Mouse (Mus musculus) liver, postnatal 0 days (tissue): Measurements from ENCODE around the gene Mrpl22. TPM values are rescaled to one million over a fixed set of nuclear protein-coding genes. Genes with fewer than 3 reads are reported as not detected.

Experiments used
- ATAC-seq: fragments of 200-750 bp; cut with Nextera tagmentation; 2 replicates; pipeline ENCODE4 v1.8.0; 2017; ENCODE audit warnings: mild to moderate bottlenecking, moderate library complexity
- DNase-seq: peaks from one replicate; pipeline ENCODE4 v3.0.0-alpha.2; 2016
- H3K27ac ChIP-seq: fragments of 300-500 bp; sonication (generic); 2 replicates; pipeline ENCODE4 v1.5.1; 2014; ENCODE audit warnings: antibody characterized with exemption, moderate library complexity, mild to moderate bottlenecking, low read depth
- H3K27me3 ChIP-seq: fragments of 300-500 bp; sonication (generic); 2 replicates; pipeline ENCODE4 v1.6.1; 2014; ENCODE audit warnings: low read length, control low read depth, mixed read lengths; ENCODE audit not compliant: insufficient read depth
- H3K36me3 ChIP-seq: fragments of 300-500 bp; sonication (generic); replicated peaks from 2 replicates; pipeline ENCODE4 v1.6.1; 2014; ENCODE audit warnings: mild to moderate bottlenecking, control low read depth, low read length, moderate library complexity, mixed read lengths; ENCODE audit not compliant: insufficient read depth
- H3K4me1 ChIP-seq: fragments of 300-500 bp; sonication (generic); 2 replicates; pipeline ENCODE4 v1.6.1; 2014; ENCODE audit warnings: antibody characterized with exemption, mild to moderate bottlenecking, control low read depth; ENCODE audit not compliant: insufficient read depth
- H3K4me2 ChIP-seq: fragments of 300-500 bp; sonication (generic); 2 replicates; pipeline ENCODE4 v1.6.1; 2014; ENCODE audit warnings: low read depth, mild to moderate bottlenecking, low read length, moderate library complexity, mixed read lengths
- H3K4me3 ChIP-seq: fragments of 300-500 bp; sonication (generic); 2 replicates; pipeline ENCODE4 v1.5.1; 2014; ENCODE audit warnings: low read depth, low read length
- H3K9ac ChIP-seq: fragments of 300-500 bp; sonication (generic); replicated peaks from 2 replicates; pipeline ENCODE4 v1.6.1; 2014; ENCODE audit warnings: mild to moderate bottlenecking, moderate library complexity
- H3K9me3 ChIP-seq: fragments of 300-500 bp; sonication (generic); 2 replicates; pipeline ENCODE4 v1.6.1; 2016; ENCODE audit warnings: mild to moderate bottlenecking, control low read depth, low read length, mixed read lengths
- CTCF ChIP-seq: sonication (generic); IDR thresholded peaks from 2 replicates; pipeline ENCODE4 v1.5.1; 2016; ENCODE audit warnings: antibody characterized with exemption, low read depth
- EP300 ChIP-seq: IDR thresholded peaks from 2 replicates; pipeline ENCODE4 v1.6.1; 2016; ENCODE audit warnings: antibody characterized with exemption, low read depth, mild to moderate bottlenecking
- WGBS: fragments of 180-500 bp; shearing (Covaris S2); extraction: QIAGEN DNeasy Blood & Tissue Kit; methylation state at CpG from one replicate; pipeline ENCODE4 v1.1.7; 2014; ENCODE audit not compliant: insufficient replicate concordance; 5-methylcytosine and 5-hydroxymethylcytosine counted together
- polyA plus RNA-seq: library from polyadenylated mRNA; unstranded; fragments of >200 nt; fragmentation: Nextera tagmentation; extraction: Ambion mirVana; gene quantifications from 2 replicates; pipeline ENCODE4 v1.2.1, GENCODE M21; 2015

Mrpl22 gene
- polyA plus RNA-seq, 1 experiment from 2014 or later = 87.9 TPM

DNA sequence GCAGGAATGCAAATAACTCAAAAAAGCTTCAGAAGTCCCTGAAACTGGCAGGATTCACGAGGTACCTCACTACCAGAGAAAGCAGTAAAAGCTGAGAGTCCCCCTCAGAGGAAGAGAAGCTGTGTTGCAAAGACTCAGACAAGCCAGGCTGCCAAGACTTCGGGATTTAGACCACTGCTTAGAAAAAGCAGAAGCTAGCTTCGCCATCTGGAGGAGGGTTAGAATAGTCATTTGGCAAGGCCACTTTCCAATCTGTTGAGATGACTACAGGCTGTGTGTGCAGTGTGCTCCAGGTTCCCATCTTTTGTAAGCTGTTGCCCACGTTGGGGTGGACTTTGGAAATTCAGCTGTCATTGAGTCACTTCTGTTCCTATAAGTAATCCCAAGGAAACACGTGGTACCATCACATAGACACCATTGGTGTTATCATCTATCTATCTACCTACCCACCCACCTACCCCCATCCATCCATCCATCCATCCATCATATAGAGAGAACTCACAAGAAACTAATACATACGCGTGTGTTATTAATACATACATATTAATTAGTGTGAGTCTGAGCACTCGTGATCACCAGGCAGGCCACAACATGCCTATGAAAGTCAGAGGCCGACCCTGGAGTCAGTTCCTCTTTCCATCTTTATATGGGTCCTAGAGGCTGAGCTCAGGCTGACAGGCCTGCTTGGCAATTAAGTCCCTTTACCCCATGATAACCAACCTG is 27.6 kb upstream of the Mrpl22 start:
- Histone ChIP-seq H3K36me3 (peaks cover 70% of the 10 kb centered on the region), H3K27ac (no peak overlapping the region), H3K27me3 (no peaks in the 10 kb centered on the region), H3K9me3 (no peaks in the 10 kb centered on the region), H3K4me2 (no peak overlapping the region), H3K4me1 (no peaks in the 10 kb centered on the region), H3K4me3 (no peak overlapping the region), H3K9ac (no peak overlapping the region)
- DNase-seq (no peak), ATAC-seq (no peak)
- TF ChIP-seq EP300 = no peak
- TF ChIP-seq CTCF = no peak
- 72% methylated on average over 9 of the region's 9 CpGs for WGBS

DNA sequence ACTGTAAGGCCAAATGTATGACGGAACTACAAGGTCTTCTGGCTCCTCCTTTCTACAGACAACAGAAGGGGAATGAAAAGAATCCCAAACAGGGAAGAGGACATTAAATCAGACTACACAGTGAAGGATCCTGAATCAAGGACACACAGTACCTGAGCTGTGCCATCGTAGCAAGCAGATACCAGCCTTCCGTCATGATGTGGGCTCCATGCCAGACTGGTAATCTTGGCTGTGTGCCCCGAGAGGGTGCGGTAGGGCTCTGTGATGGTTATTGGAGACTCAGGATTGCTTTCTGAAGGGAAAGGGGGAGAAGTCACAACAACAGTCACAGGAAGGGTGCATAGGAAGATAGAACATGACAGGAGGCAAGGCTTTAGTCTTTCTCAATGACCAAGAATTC is 25.2 kb upstream of the Mrpl22 start:
- Histone ChIP-seq H3K9me3 (no peaks in the 10 kb centered on the region), H3K4me1 (no peaks in the 10 kb centered on the region), H3K27ac (no peak overlapping the region), H3K9ac (no peak overlapping the region), H3K27me3 (no peaks in the 10 kb centered on the region), H3K4me3 (no peak overlapping the region), H3K36me3 (peaks cover 74% of the 10 kb centered on the region), H3K4me2 (no peak overlapping the region)
- WGBS = 74% methylated on average over 5 of the region's 5 CpGs
- peak; percentile 40 for DNase-seq
- no peak for ATAC-seq
- no peak for TF ChIP-seq EP300
- no peak for TF ChIP-seq CTCF

DNA sequence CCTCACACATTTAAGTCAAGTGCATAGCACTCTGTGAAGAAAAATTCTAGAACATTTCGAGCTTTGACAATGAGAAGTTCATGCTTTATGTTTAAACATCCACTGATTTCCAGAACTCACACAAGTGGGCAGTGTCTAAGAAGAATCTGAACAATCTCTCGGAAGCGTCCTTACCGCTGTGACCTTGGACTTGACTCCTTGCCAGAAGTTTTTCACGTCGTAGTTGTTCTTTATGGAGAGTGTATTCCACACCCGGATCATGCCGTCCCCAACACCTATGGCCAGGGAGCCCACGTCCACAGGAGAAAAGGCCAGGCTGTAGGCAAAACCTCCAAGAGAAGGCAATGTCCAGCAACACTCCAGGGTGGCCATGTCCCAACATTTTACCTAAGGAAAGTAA is 16.0 kb upstream of the Mrpl22 start:
- peaks cover 54% of the 10 kb centered on the region for H3K36me3 ChIP-seq
- no peaks in the 10 kb centered on the region for H3K9me3 ChIP-seq
- H3K27ac ChIP-seq = no peak overlapping the region
- no peak overlapping the region for H3K4me2 ChIP-seq
- no peaks in the 10 kb centered on the region for H3K4me1 ChIP-seq
- H3K27me3 ChIP-seq = no peaks in the 10 kb centered on the region
- no peak for ATAC-seq
- H3K9ac ChIP-seq = no peak overlapping the region
- no peak overlapping the region for H3K4me3 ChIP-seq
- 89% methylated on average over 9 of the region's 9 CpGs for WGBS
- no peak for TF ChIP-seq CTCF
- TF ChIP-seq EP300 = no peak
- DNase-seq = no peak

DNA sequence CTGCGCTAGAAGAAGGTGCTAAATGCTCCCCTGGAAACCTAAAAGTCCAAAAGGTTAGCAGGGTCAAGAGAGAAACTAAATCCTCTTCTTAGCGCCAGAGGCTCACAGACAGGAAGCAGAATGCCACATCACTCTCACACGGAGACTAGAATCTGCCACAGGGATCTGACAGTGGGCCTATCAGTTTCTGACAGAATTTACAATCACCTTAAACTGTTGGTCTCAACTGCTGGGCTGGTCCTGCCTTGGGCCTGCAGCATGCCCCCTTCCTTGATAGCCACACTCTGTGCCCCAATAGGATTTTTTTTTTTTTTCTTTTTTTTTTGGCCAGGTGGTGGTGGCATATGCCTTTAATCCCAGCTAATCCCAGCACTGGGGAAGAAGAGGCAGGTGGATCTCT is 14.6 kb upstream of the Mrpl22 start:
- H3K9me3 ChIP-seq = no peaks in the 10 kb centered on the region
- H3K27ac ChIP-seq = no peak overlapping the region
- no peaks in the 10 kb centered on the region for H3K4me1 ChIP-seq
- no peaks in the 10 kb centered on the region for H3K27me3 ChIP-seq
- no peak overlapping the region for H3K4me2 ChIP-seq
- no peak for TF ChIP-seq CTCF
- no peak for TF ChIP-seq EP300
- H3K4me3 ChIP-seq = no peak overlapping the region
- WGBS = 70% methylated on average over 3 of the region's 3 CpGs
- no peak overlapping the region for H3K9ac ChIP-seq
- ATAC-seq (no peak), DNase-seq (no peak)
- peaks cover 56% of the 10 kb centered on the region for H3K36me3 ChIP-seq

DNA sequence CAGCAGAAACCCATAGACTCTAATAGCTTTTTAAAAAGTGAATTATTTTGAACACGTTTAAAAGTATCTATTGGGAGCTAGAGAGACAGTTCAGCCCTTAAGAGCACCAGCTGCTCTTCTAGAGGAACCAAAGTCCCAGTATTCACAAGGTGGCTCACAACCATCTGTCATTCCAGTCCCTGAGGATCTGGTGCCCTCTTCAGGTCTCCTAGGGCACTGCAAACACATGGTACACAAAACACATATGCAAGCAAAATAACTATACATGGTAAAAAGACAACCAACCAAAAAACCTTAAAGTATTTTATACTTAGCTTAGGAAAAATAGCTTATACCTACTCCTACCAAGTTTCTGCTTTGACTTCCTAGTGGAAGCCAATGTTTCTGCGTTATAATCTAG is 6.4 kb upstream of the Mrpl22 start:
- H3K4me3 ChIP-seq = no peak overlapping the region
- no peak overlapping the region for H3K4me2 ChIP-seq
- no peaks in the 10 kb centered on the region for H3K27me3 ChIP-seq
- WGBS = 95% methylated on average over 2 of the region's 2 CpGs
- H3K9ac ChIP-seq = no peak overlapping the region
- H3K27ac ChIP-seq = no peak overlapping the region
- ATAC-seq (no peak), DNase-seq (peak; percentile 40)
- H3K4me1 ChIP-seq = peaks cover 10% of the 10 kb centered on the region
- 0 out of 2 replicates have a peak, but pooled peaks cover 2% of the 10 kb centered on the region for H3K9me3 ChIP-seq
- peaks cover 24% of the 10 kb centered on the region for H3K36me3 ChIP-seq
- TF ChIP-seq CTCF (peak; percentile 64), EP300 (no peak)

DNA sequence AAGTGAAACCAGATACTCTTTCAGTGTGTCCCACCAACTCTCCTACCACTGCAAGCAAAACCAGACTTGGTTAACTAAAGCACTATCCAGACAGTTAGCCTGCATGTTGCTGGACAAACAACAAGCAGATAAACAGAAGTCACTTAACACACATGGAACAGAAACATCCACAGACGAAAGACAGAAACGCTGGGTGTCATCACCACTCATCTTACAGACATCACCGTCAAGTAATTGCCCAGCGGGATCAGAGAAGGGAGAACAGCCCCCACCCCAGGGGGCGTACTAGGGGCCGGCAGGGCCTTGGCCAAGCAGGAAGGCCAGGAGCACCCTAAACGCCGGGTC is 3.7 kb upstream of the Mrpl22 start:
- DNase-seq = no peak
- Histone ChIP-seq H3K4me1 (peaks cover 23% of the 10 kb centered on the region), H3K4me2 (peak overlapping the region; percentile 89), H3K9ac (peak overlapping the region; percentile 73), H3K9me3 (0 out of 2 replicates have a peak, but pooled peaks cover 2% of the 10 kb centered on the region), H3K36me3 (peaks cover 12% of the 10 kb centered on the region), H3K4me3 (peak overlapping the region; percentile 70), H3K27ac (peak overlapping the region; percentile 77), H3K27me3 (no peaks in the 10 kb centered on the region)
- no peak for ATAC-seq
- TF ChIP-seq EP300 (no peak), CTCF (no peak)
- 0% methylated on average over 8 of the region's 8 CpGs for WGBS
